Mouse (Mus musculus) thymus, adult 18-20 months (tissue): Measurements from ENCODE around the gene Auts2.

Experiments used
- DNase-seq, 2 experiments: peaks; one replicate each; pipeline ENCODE4 v3.0.0; 2022; ENCODE audit warnings: mixed read lengths in 2 of 2

Auts2 gene

DNA sequence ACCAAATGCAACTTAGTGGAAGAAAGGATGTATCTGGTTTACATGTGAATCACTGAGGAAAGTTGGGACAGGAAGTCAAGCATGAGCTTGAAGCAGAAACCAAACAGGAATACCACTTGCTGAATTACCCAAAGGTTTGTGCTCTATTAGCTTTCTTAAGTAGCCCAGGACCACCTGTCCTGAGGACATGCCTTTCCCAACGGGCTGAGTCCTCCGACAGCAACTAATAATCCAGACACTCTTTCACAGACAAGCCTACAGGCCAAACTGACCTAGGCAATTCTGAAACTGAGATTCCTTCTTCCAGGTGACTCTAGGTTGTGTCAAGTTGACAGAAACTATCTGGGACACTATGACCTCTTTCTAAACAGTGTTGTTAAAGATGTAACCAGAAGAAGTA lies 44.2 kb downstream of the Auts2 start:
- DNase-seq, result no peak

DNA sequence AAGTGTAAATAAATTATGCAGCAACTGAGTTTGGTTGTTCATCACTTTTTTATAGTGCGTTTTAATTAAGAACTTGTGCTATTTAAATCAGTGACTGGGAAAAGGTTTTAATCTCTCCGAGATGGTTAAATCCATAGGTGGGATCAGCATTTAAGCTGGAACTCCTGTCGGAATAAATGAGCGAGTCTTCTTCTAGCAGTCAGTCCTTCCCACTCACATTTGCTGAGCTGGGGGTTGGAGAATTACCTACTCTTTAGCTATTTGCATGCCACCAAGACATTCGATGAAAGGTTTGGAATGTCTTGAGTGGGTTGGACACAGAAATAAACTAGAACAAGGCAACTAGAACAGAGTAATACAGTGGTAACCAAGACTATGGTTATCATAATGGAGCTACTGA lies 45.1 kb downstream of the Auts2 start:
- DNase-seq, result no peak

DNA sequence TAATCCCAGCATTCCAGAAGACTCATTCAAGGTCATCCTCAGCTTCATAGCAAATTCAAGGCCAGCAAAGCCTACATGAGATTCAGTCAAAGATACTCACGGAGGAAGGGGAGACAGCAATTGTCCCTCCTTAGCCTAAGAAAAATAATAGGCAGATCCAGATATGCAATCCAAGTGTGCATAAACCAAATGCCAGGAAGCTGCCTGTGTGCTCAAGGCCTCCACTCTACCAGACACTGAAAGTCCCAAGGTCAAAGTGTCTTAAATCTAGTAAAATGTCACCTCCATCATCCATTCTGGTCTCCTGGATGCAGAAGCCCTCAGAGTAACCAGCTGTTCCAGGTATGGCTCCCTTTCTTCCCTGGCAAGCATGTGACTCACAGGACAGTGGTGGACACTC lies 50.4 kb downstream of the Auts2 start:
- no peak for DNase-seq

DNA sequence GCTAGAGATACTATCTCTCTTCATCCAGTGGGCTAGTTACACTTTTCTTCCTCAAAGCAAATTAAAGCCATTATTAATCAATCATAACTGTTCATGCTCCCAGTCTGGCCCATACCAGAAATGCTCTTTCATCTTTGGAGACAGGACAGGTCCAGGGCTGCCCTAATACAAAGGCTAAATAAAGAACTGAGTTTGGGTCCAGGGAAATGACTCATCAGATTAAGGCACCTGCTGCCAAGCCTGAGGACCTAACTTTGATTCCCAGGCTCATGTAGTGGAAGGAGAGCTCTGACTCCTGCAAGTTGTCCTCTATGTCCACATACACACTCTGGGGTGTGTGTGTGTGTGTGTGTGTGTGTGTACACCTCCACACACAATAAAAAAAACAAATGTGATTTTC lies 51.1 kb downstream of the Auts2 start:
- no peak for DNase-seq

DNA sequence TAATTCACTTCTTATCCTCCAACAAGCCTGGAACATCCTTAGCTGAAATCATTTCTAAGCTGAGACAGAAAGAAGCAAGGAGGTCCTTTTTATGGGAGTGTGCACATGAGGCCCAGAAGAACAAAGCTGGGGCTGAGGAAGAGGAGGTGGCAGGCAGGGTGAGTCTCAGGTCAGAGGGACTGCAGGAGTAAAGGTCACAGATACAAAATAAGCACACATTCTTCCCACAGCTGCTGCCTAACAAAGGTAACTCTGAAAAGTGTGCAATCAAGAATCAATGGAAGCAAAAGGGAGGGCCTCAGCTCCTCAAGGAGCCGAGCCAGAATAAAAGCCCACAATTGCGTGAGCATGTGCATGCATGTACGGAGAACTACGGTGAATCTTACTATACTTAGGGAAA lies 51.6 kb downstream of the Auts2 start:
- no peak for DNase-seq

DNA sequence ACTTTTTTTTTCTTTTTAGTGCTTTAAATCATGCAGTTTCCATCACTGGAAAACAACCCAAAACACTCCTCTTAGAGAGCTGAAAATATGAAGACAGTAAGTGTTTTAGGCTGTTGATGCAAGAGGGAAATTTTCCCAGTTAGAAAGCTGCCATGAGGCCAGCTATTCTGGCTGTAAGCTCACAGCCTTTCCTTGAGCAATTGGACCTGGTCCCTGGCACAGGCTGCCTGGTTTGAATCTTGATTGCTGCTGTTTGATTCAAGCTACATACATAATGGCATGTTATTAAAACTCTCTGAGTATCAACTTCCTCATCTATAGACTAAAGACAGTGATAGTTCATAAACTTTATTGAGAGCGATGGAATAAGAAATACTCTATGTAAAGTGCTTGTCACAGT lies 52.8 kb downstream of the Auts2 start:
- no peak for DNase-seq

DNA sequence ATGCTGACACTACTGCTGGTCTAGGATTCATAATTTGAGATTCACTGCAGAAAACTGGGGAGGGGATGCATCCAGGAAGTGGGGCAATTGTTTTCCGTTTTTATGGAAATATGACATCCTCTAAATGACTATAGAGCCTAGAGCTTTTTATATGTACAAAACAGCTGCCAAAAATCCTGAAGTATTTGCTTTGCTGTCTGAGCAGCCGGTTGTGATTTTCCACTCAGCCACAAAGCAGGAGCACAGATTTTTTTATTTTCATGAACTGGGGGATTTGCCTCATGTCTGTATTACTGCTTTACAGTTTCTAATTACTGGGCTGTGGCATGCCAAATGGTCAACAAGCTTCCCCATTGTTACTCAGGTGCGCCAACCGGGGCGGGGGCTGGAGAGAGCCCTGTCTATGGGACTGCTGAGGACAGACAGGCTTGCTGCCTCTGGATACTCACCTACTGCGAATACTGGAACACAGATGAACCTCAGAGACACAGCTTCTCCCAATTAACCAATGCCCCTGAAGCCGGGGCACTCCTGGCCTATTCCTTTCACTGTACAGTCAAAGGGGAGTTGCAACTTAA lies 53.3 kb downstream of the Auts2 start:
- no peak for DNase-seq

DNA sequence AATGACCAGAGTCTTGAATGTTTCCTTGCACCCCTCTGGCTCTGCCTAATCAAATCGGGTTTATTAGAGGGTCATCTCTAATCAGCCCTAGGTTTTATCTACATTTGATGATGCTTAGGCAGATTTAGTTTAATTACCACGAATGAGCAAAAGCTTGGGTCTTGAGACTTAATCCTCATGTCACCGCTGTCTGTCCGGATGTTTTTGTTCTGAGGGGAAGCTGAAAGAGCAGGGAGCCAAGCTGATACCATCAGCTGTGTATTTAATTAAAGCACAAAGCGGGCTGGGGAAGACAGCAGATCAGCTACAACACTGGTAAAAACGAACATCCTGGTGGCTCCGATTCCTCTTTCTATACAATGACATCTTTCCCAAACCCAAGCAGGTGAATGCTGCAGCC lies 56.3 kb downstream of the Auts2 start:
- no peak for DNase-seq

DNA sequence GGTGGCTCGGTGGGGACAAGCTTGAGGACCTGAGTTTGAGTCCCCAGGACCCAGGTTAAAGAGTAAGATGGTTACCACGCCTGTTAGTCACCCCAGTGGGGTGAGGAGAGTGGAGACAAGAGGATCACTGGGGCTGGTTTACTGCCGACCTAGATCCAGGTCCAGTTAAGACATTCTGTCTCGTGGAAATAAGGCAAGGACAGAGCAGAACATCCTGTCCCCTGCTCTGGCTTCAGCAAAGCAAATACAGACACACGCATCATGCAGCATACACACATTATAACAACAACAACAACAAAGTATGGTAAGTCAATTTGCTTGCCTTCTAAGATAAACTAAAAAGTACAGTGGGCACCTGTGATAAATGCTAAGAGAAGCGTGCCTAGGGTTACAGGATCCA lies 57.1 kb downstream of the Auts2 start:
- no peak for DNase-seq

DNA sequence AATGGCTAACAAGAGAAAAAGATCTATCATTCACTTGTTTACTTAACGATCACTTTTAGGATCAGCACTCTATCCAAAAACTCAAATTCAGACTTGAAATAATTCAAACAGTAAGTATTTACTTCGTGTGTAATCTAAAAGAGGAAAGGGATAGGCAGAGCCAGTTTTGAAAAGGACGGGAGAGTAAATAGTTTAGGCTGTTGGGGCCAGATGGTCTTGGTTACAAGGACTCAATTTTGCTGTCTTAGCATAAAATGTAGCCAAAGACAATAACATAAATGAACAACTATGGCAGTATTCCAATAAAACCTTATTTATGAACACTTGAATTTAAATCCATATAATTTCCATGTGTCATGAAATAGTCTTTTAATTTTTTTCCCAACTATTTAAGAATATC lies 57.7 kb downstream of the Auts2 start:
- DNase-seq, result no peak

DNA sequence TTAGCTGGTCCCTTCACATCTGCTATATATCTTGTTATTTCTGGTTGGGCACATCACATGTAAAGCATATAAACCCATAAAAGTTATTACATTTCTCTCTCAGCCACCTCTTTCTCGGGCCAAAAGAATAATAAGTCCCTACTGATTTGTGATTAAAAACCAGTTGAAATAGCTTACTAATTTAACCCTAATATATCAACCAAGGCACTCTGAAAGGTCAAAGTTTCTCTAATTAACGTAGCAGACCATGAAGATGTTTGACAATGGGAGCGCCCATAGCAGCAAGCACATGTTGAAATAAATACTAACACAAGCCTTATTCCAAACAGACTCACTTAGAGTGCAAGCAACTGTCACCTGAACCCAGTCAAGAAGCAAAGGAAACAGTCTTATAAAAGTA lies 61.7 kb downstream of the Auts2 start:
- no peak for DNase-seq

DNA sequence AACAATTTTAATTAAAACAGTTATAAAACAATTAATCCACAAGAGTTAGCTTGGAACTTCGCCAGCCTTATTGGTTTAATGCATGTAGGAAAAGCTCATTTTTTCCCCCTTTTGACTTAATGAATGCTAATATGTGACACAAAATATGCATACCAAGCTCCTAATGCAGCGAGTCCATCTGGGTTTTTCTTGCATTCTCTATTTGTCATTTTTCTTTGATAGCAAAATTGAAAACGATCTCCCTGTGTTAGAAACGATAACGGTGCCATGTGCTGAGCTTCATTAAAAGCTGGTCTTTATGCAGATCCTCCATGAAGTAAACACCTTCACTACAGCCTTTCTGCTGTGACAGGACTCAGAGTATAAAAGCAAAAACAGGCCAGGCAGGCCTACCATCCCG lies 62.7 kb downstream of the Auts2 start:
- no peak for DNase-seq

DNA sequence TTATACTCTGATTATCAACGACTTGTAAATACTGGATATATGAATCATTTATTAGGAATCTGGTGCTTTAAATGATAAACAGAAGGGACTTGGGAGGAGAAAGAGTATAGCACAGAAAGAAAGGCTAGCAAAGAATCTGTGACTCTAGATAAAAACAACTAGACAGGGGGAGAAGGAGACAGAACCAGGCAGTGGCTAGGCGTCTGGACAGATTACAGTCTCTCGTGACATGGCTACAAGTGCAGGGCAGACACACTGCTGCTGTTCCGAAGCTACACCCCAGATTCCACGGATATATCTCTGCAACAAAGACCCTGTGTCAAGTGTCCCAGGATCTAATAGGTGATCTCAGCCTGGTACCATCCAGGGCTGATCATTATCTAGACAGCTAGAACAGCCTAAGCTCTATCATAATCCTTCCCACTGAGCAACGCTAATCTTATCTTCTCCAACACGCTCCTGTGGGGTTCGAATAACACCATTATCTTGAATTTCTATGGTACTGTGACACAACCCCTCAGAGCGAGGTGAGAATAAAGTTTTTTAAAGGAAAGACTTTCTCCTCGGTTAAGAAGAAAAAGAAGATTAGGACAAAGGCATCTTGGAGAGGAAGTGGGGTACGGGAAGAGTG lies 63.8 kb downstream of the Auts2 start:
- no peak for DNase-seq

DNA sequence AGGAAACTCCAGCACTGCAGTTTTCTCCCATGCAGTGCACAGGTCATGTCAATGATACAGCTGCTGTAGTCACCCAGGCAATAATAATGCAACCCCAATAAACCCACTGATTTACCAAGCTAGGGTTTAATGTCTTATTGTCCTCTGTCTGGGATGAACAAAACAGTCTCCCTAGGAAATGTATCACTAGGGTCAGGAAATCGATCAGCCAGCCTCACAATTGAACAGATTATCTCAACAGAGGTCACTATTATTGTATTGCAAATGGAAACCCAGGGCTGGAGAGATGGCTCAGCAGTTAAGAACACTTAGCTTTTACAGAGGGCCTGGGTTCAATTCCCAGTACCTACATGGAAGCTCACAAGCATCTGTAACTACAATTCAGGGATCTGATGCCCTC lies 65.6 kb downstream of the Auts2 start:
- no peak for DNase-seq

DNA sequence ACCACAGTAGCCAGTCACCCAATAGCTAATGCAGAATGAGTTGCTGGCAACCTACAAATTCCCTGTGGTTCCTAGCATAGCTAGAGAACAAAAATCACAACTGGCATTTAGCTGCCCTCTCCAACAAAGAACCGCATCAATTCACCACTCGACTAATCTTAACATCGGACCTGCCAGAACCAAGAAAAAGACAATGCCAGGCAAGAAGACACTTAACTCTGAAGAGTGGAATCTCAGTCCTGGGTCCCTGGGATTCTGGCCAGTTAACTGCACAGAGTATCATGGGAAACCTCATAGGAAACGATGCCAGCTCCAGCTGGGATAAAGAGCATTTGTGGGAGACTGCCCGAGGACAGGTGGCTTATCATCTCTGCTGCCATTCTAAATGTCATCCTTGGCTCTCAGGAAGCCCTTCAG lies 70.2 kb downstream of the Auts2 start:
- DNase-seq, result no peak

DNA sequence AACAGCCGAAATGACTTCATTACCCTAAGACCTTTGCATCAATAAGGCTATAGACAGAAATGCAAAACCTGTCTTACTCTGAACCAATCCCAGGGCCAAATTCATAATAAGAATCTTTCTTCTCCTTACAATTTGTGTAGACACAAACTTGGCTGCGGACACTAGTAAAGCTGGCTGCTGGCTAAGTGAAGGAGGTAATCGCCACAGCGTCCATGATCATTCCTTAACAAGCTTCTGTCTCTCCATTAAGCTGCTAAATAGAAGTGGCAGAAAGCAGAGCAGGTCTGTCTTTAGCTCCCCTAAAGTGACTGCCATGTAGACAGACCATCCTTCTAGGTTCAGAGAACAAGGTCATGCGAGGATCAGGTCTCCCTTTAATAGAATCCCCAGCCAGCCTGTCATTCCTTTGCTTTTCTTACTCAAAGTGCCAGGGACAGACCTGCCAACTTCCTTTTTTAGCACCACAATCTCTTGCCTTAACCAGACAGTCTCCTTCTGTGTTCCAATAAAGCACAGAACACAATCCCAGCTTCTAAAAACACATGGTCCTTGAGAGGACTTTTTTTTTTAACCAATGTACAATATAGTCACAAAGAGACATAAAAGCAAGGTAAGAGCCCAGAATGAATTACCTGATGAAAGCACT lies 70.8 kb downstream of the Auts2 start:
- DNase-seq, result no peak

DNA sequence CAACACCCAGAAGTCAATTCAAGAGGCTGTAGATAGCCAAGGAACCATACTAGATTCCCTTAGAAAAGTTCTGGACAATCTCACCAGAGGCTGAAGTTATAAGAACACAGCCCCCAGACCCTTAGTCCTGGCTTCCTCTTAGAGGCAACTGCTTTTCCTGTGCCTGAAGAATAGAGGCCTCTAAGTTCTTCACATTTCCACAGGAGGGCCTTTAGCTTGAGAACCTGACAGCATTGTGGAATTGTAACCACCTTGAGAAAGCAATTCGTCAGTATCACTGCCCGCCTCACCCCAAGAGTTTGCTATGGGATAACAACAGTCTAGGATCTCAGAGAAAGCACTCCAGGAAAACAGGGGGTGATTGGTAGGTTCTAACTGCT lies 75.8 kb downstream of the Auts2 start:
- DNase-seq, result no peak

DNA sequence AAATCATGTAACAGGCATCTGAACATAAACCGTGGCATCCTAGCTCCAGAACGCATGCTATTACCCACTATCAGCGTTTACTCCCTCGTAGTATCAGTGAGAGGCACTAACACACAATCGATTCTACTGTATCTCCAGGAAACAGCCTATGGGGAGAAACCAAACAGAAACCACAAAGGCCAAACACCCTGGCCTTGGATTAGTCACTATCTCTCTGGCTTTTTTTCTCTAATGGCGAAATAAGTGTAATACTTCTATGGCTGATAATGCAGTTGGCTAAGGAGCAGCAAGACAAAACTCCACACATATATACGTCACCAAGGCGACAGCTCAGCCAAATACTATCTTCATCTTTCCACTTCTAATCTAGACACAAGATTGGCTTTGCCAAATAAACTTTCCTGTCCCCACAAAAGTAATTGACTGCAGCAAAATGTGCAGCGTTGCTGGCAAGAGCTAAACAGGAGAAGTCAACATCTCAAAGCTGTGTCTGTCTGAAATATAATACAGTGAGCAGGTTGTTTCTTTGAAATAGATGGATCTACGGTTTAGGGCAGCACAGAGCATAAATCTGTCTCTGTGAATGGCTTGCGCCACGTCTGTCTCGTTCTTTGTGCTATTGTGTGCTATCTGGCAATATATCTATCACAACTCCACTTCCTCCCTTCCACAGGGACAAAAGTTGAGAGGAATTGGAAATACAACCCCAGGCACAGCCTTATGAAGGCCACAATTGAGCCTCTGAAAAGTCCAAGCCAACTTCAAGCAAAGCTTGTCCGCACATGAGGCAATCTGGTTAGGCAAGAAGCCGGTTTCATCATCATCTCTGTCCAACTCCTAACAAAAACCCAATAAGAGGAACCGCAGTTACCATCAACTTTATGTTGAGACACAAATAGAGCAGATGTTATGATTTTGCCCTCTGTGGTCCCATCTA lies 76.4 kb downstream of the Auts2 start:
- no peak for DNase-seq

DNA sequence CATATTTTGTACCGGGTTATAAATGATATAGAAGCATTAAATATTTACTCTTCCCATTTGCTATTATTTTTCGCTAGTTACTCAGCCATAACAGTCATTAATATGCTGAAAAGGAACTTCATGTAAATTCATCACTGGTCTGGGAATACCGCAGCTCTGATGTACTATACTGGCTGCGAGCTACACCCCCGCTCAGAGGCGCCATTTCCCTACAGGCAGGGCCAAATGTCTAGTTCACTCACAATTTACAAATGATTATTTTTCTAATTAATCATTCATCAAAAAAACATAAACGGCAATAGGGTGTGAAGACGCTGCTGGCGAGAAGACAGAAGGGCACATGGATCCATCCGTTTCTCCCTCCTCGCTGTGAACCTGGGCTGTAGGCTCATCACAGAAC lies 80.6 kb downstream of the Auts2 start:
- no peak for DNase-seq

DNA sequence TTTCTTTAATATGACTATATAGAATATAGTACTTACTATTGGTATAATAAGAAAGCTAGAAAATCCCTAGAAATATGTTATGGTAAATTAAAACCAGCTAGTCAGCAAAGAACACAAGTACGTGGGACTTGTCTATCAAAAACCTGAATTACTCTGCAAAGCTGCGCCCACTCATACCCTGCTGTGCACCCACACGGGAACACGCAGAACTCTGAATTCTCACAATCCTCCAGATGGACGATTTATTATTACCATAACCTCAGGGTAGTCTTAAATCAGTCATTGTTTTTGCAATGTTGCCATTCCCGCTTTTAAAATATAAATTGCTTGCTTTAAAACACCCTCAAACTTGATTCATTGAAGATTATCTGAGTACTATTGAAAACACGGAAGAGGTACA lies 84.6 kb downstream of the Auts2 start:
- DNase-seq, result no peak

DNA sequence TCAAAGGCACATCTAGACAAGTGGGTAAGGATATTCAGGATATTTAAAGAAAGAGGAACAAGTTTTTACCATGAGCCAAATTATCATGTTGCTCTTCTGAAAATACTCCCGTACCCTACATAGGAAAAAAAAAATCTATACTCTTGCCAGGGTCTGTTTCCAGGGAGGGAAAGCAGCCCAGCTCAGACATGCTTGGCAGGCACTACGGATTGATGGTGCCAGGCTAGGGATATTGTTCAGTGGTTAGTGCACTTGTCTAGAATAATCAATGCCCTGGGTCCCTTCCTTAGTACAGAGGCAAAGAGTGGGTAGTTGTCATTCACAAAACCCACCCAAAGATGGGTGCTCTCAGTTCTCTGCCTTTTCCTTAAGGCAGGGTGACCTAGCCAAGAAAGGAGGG lies 90.8 kb downstream of the Auts2 start:
- no peak for DNase-seq

DNA sequence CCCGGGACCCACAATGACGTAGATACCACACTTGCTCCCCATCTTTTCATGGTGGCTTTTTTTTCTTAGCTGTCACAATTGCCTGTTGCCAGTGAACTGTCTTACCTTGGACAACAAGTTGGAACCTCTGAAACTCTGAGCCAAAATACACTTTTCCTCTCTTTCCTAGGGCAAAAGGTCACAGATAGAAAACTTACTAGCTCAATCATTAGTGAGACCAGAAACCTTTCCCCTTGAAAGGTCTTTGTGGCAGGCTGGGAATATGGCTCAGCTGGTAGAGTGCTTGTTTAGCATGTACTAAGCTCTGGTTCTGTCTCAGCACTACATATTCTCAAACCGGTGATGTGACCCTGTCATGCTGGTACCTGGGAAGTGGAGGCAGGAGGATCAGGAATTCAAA lies 93.1 kb downstream of the Auts2 start:
- DNase-seq, result no peak

DNA sequence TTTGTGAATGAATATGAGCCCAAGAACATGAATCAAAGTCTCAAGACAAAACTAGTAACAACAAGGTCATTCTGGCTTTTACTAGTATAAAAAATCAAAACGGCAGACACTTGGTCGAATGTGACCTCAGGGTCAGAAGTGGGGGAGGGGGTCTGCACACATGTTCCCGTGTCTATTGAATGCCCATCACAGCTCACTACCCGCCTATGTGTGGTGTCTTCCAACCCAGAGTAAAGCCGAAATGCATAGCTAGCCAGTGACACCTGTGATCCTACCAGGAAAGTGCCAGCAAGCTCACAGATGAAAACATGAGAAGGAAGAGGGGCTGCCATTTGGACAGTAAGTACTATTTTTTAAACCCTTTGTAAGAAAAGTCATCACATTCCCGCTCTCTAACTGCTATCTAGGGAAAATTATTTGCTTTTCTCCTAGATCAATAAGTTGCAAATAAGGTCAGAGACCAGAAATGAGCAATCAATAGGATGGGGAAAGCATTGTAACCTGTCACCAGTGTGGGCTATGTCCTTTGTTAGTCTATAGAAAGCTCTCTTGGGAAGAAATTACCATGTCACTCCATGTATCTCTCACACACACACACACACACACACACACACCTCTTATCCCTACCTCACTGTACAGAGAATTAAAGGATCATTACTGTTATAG lies 94.6 kb downstream of the Auts2 start:
- DNase-seq, result no peak
